Mouse (Mus musculus): ENCODE data around the gene Tap2.
"Not testable (repeated sequence)": the region's sequence is repeated elsewhere in the genome, so short reads cannot be mapped to it uniquely, and the experiment has no call there.

Gene Tap2

GRCm38 (mm10) chr17:34213936-34214335 is 10.6 kb downstream of the Tap2 start:
- DNase-seq (ENCODE audit: low spot score), result no peak

GRCm38 (mm10) chr17:34215176-34215575 is 11.8 kb downstream of the Tap2 start:
- no peak for DNase-seq (ENCODE audit: low spot score)

- no peak for DNase-seq (ENCODE audit: low spot score)
Measured at GRCm38 (mm10) chr17:34217216-34217928, 14.0 kb downstream of the Tap2 start.

GRCm38 (mm10) chr17:34217986-34218385 is 14.7 kb downstream of the Tap2 start:
- DNase-seq (ENCODE audit: low spot score), result no peak

DNA sequence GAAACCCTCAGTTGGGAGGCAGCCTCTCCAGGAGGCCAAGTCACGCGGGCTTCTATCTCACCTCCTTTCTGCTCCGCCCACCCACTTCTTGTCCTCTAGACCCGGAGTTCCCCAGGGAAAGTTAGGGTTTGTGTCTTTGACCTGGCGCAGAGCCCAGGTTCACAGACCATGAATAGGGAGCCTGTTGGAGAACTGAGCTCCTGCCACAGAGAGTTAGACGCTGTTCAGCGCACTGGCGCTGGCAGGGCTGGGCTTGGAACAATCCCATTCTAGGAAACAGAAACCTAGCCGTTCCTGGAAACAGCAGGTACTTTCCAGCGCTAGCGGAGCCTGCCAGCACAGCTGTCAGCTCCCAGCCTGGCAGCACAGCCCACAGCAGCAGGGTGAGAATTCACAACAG is 15.3 kb downstream of the Tap2 start:
- DNase-seq (ENCODE audit: low spot score), result peak; percentile 60

GRCm38 (mm10) chr17:34219096-34219495 is 15.8 kb downstream of the Tap2 start:
- peak; percentile 41 for DNase-seq (ENCODE audit: low spot score)

DNA sequence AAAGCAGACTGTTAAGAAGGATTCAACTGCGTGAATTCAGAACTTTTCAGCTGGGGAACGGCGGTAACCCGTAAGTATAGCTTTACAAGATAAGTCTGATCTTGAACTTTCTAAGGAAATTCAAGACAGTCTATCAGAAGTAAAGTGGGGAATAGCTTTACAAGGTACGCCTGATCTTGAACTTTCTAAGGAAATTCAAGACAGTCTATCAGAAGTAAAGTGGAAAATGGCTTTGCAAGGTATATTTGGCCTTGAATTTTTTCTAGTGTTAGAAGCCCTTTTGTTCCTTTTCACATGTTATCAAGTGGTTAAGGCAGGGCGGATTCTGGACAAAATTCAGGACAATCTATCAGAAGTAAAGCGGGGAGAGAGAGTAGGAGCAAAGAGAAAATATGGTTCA is 16.5 kb downstream of the Tap2 start:
- DNase-seq (ENCODE audit: low spot score), result not testable (repeated sequence)

DNA sequence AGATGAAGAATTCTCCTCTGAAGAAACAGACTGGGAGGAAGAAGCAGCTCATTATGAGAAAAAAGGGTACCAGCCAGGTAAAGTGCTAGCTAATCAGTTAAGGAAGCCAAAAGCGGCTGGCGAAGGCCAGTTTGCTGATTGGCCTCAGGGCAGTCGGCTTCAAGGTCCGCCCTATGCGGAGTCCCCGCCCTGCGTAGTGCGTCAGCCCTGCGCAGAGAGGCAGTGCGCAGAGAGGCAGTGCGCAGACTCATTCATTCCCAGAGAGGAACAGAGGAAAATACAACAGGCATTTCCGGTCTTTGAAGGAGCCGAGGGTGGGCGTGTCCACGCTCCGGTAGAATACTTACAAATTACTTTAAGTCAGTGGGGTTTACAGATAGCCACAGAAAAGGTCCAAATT is 17.1 kb downstream of the Tap2 start:
- not testable (repeated sequence) for DNase-seq (ENCODE audit: low spot score)

DNA sequence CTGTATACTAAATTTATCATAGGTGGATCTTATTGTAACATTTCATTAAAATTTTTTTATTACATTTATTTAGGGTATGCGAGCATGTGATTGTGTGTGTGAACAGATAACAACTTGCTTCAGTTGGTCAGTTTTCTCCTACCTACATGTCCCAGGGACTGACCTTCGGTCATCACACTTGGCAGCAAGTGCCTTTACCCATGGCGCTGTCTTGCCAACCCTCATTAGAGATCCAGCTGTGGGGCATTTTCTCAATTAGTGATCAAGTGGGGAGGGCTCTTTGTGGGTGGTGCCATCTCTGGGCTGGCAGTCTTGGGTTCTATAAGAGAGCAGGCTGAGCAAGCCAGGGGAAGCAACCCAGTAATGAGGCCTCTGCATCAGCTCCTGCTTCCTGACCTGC is 21.5 kb downstream of the Tap2 start:
- no peak for DNase-seq (ENCODE audit: low spot score)

- DNase-seq (ENCODE audit: low spot score), result no peak
Measured at GRCm38 (mm10) chr17:34225426-34225825, 22.1 kb downstream of the Tap2 start.

- not testable (repeated sequence) for DNase-seq (ENCODE audit: low spot score)
Measured at GRCm38 (mm10) chr17:34225911-34226310, 22.6 kb downstream of the Tap2 start.

- DNase-seq (ENCODE audit: low spot score), result not testable (repeated sequence)
Measured at GRCm38 (mm10) chr17:34230971-34231370, 27.6 kb downstream of the Tap2 start.

GRCm38 (mm10) chr17:34232021-34232420 is 28.7 kb downstream of the Tap2 start:
- DNase-seq (ENCODE audit: low spot score), result not testable (repeated sequence)

GRCm38 (mm10) chr17:34234926-34235325 is 31.6 kb downstream of the Tap2 start:
- DNase-seq (ENCODE audit: low spot score), result peak; percentile 80

DNA sequence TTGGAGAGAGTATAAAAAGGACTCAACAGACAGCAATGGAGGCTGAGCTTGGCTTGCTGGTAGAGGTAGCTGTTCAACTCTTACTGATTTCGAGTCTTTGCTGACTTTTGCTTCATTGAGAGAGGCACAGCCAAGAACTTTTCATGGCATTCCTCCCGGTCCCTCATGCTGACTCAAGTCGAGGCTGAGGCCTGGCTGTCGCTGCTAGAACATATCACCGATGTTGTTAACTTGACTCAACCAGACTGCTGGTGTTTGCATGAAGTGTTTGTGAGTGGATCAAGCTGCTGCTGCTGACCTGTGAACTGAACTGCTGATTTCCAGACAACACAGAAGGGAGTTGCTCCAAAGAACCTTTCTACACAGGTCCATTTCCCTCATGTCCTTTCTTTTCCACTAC is 33.4 kb downstream of the Tap2 start:
- DNase-seq (ENCODE audit: low spot score), result peak; percentile 79

DNA sequence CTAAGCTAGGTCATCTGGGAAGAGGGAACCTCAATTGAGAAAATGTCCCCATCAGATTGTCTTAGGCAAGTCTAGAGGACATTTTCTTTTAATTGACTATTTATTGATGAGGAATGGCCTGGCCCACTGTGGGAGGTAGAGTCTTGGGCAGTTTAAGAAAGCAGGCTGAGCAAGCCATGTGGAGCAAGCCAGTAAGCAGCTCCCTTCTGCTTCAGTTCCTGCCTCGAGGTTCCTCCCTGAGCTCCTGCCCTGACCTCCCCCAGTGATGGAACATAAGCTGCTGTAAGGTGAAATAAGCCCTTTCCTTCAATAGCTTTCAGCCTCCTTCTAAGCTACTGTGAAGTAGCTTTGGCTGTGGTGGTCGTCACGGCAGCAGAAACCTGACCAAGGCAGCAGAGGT is 34.4 kb downstream of the Tap2 start:
- no peak for DNase-seq (ENCODE audit: low spot score)

- DNase-seq (ENCODE audit: low spot score), result peak; percentile 68
Measured at GRCm38 (mm10) chr17:34238706-34239105, 35.4 kb downstream of the Tap2 start, which contains the start of gene H2-Ob. Gene H2-Ob (plus strand): TSS chr17:34238903.

DNA sequence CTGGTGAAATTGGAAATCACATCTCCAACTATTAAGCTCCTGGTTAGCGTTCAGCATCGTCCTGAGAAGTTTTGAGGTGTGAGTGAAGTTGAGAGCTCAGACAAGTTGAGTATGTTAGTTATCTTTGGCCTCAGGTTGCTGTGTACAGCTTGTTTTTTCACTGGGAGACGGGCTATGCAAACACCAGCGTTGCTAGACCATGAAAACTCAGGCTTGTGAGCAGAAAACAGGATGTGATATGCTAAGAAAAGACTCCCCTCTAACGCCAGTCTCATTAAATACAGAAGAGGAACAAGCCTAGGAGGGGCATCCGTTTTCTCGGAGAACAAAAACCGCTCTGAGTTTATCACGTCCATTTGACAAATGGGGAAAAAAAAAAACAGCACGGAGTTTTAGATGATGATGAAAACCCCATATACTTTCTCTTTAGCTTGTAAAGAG is 36.3 kb downstream of the Tap2 start:
- no peak for DNase-seq (ENCODE audit: low spot score)

- DNase-seq (ENCODE audit: low spot score), result no peak
Measured at GRCm38 (mm10) chr17:34240366-34240765, 37.0 kb downstream of the Tap2 start.

DNA sequence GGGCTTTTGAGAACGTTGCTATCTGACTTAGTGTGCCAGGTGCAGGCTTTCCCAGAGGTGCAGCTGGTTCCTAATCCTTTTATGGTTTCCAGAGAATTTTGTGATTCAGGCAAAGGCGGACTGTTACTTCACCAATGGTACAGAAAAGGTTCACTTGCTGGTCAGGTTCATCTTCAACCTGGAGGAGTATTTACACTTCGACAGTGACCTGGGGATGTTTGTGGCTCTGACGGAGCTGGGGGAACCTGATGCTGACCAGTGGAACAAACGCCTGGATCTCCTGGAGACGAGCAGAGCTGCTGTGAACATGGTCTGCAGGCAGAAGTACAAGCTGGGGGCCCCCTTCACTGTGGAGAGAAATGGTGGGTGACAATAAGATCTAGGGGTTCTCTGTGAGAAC is 37.6 kb downstream of the Tap2 start:
- DNase-seq (ENCODE audit: low spot score), result no peak

GRCm38 (mm10) chr17:34244656-34245055 is 41.3 kb downstream of the Tap2 start:
- DNase-seq (ENCODE audit: low spot score), result no peak

GRCm38 (mm10) chr17:34247047-34247446 is 43.7 kb downstream of the Tap2 start:
- DNase-seq (ENCODE audit: low spot score), result peak; percentile 20

DNA sequence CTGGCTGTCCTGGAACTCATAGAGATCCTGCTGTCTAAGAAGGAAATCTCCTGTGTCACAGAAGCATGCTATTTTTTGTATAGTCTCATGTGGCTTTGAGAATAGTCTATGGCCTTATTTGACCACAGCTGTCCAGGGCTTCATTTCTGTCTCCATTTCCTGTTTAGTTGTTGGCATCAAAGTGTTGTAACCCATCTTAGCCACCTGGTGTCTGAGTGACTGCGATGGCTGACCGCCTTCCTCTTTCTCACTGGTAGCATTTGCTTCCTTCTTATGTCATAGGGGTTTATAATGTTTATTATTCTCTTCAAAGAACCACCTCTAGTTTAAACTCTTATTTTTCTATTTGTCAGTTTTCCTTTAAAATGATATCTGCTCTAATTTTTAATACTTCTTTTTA is 45.4 kb downstream of the Tap2 start:
- DNase-seq (ENCODE audit: low spot score), result no peak

- DNase-seq (ENCODE audit: low spot score), result no peak
Measured at GRCm38 (mm10) chr17:34249361-34249760, 46.0 kb downstream of the Tap2 start.

All from adipocyte (in vitro differentiated cells).